Mouse (Mus musculus): ENCODE results near the gene Pkig. TPM values are rescaled to one million over a fixed set of nuclear protein-coding genes. Genes with fewer than 3 reads are reported as not detected.
"Not testable (repeated sequence)": the region's sequence is repeated elsewhere in the genome, so short reads cannot be mapped to it uniquely, and the experiment has no call there.

The Pkig gene
- polyA plus RNA-seq, 1 experiment from 2014 or later: 83.1 TPM

GRCm38 (mm10) chr2:163685761-163686200 is 27.6 kb downstream of the Pkig start:
- peak; percentile 52 for ATAC-seq (ENCODE audit: low read depth)
- peaks cover 49% of the 10 kb centered on the region for H3K4me1 ChIP-seq (ENCODE audit: control insufficient read depth, low read depth, low read length)
- WGBS (ENCODE audit: insufficient replicate concordance): 43% methylated on average over 6 of the region's 6 CpGs
- H3K4me2 ChIP-seq (ENCODE audit: low read depth, low read length): no peak overlapping the region
- H3K36me3 ChIP-seq (ENCODE audit: control insufficient read depth, insufficient read depth): no peaks in the 10 kb centered on the region
- no peaks in the 10 kb centered on the region for H3K27me3 ChIP-seq (ENCODE audit: control insufficient read depth, insufficient read depth, low read depth, low read length)
- no peaks in the 10 kb centered on the region for H3K9me3 ChIP-seq (replicated peaks; ENCODE audit: control insufficient read depth, low read length)
- peak overlapping the region; percentile 54 for H3K27ac ChIP-seq (ENCODE audit: low read length)
- peak overlapping the region; percentile 8; the same call in 1 of the 2 replicates for H3K9ac ChIP-seq (ENCODE audit: low read depth, low read length)
- H3K4me3 ChIP-seq (ENCODE audit: low read depth, low read length): no peak overlapping the region

- Histone ChIP-seq H3K27me3 (ENCODE audit: control insufficient read depth, insufficient read depth, low read depth, low read length) (no peaks in the 10 kb centered on the region), H3K27ac (ENCODE audit: low read length) (peak overlapping the region; percentile 54), H3K36me3 (ENCODE audit: control insufficient read depth, insufficient read depth) (no peaks in the 10 kb centered on the region), H3K9ac (ENCODE audit: low read depth, low read length) (peak overlapping the region; percentile 8; the same call in 1 of the 2 replicates), H3K4me3 (ENCODE audit: low read depth, low read length) (no peak overlapping the region), H3K9me3 (replicated peaks; ENCODE audit: control insufficient read depth, low read length) (no peaks in the 10 kb centered on the region), H3K4me1 (ENCODE audit: control insufficient read depth, low read depth, low read length) (peaks cover 51% of the 10 kb centered on the region), H3K4me2 (ENCODE audit: low read depth, low read length) (no peak overlapping the region)
- ATAC-seq (ENCODE audit: low read depth): peak; percentile 49; the same call in 1 of the 2 replicates
- 22% methylated on average over 5 of the region's 5 CpGs for WGBS (ENCODE audit: insufficient replicate concordance)
Observed at GRCm38 (mm10) chr2:163686233-163686632, 28.0 kb downstream of the Pkig start.

- Histone ChIP-seq H3K4me2 (ENCODE audit: low read depth, low read length) (no peak overlapping the region), H3K36me3 (ENCODE audit: control insufficient read depth, insufficient read depth) (no peaks in the 10 kb centered on the region), H3K27ac (ENCODE audit: low read length) (no peak overlapping the region), H3K27me3 (ENCODE audit: control insufficient read depth, insufficient read depth, low read depth, low read length) (no peaks in the 10 kb centered on the region), H3K9ac (ENCODE audit: low read depth, low read length) (no peak overlapping the region), H3K4me1 (ENCODE audit: control insufficient read depth, low read depth, low read length) (peaks cover 54% of the 10 kb centered on the region), H3K9me3 (replicated peaks; ENCODE audit: control insufficient read depth, low read length) (no peaks in the 10 kb centered on the region), H3K4me3 (ENCODE audit: low read depth, low read length) (no peak overlapping the region)
- 65% methylated on average over 3 of the region's 3 CpGs for WGBS (ENCODE audit: insufficient replicate concordance)
- no peak for ATAC-seq (ENCODE audit: low read depth)
Observed at GRCm38 (mm10) chr2:163686886-163687285, 28.7 kb downstream of the Pkig start.

GRCm38 (mm10) chr2:163688377-163688776 is 30.2 kb downstream of the Pkig start:
- H3K36me3 ChIP-seq (ENCODE audit: control insufficient read depth, insufficient read depth); H3K27ac ChIP-seq (ENCODE audit: low read length); H3K4me3 ChIP-seq (ENCODE audit: low read depth, low read length); H3K27me3 ChIP-seq (ENCODE audit: control insufficient read depth, insufficient read depth, low read depth, low read length); H3K4me2 ChIP-seq (ENCODE audit: low read depth, low read length); H3K9ac ChIP-seq (ENCODE audit: low read depth, low read length); ATAC-seq (ENCODE audit: low read depth); H3K9me3 ChIP-seq (replicated peaks; ENCODE audit: control insufficient read depth, low read length): not testable (repeated sequence)
- H3K4me1 ChIP-seq (ENCODE audit: control insufficient read depth, low read depth, low read length): peaks cover 63% of the 10 kb centered on the region
- 89% methylated on average over 1 of the region's 1 CpGs for WGBS (ENCODE audit: insufficient replicate concordance)

- Histone ChIP-seq H3K9ac (ENCODE audit: low read depth, low read length) (no peak overlapping the region), H3K4me3 (ENCODE audit: low read depth, low read length) (no peak overlapping the region), H3K9me3 (replicated peaks; ENCODE audit: control insufficient read depth, low read length) (no peaks in the 10 kb centered on the region), H3K36me3 (ENCODE audit: control insufficient read depth, insufficient read depth) (no peaks in the 10 kb centered on the region), H3K27ac (ENCODE audit: low read length) (peak overlapping the region; percentile 27; the same call in 1 of the 2 replicates), H3K4me2 (ENCODE audit: low read depth, low read length) (no peak overlapping the region), H3K4me1 (ENCODE audit: control insufficient read depth, low read depth, low read length) (peaks cover 70% of the 10 kb centered on the region), H3K27me3 (ENCODE audit: control insufficient read depth, insufficient read depth, low read depth, low read length) (no peaks in the 10 kb centered on the region)
- no peak for ATAC-seq (ENCODE audit: low read depth)
- WGBS (ENCODE audit: insufficient replicate concordance): 43% methylated on average over 3 of the region's 3 CpGs
Observed at GRCm38 (mm10) chr2:163689771-163690170, 31.6 kb downstream of the Pkig start.

- Histone ChIP-seq H3K9ac (ENCODE audit: low read depth, low read length) (no peak overlapping the region), H3K36me3 (ENCODE audit: control insufficient read depth, insufficient read depth) (no peaks in the 10 kb centered on the region), H3K9me3 (replicated peaks; ENCODE audit: control insufficient read depth, low read length) (no peaks in the 10 kb centered on the region), H3K27me3 (ENCODE audit: control insufficient read depth, insufficient read depth, low read depth, low read length) (no peaks in the 10 kb centered on the region), H3K4me2 (ENCODE audit: low read depth, low read length) (no peak overlapping the region), H3K4me1 (ENCODE audit: control insufficient read depth, low read depth, low read length) (peaks cover 71% of the 10 kb centered on the region), H3K27ac (ENCODE audit: low read length) (no peak overlapping the region; the same call in 1 of the 2 replicates), H3K4me3 (ENCODE audit: low read depth, low read length) (no peak overlapping the region)
- WGBS (ENCODE audit: insufficient replicate concordance): 76% methylated on average over 8 of the region's 8 CpGs
- ATAC-seq (ENCODE audit: low read depth): no peak
Observed at GRCm38 (mm10) chr2:163690409-163691304, 32.5 kb downstream of the Pkig start.

GRCm38 (mm10) chr2:163691846-163692605 is 33.8 kb downstream of the Pkig start:
- no peaks in the 10 kb centered on the region for H3K27me3 ChIP-seq (ENCODE audit: control insufficient read depth, insufficient read depth, low read depth, low read length)
- H3K4me1 ChIP-seq (ENCODE audit: control insufficient read depth, low read depth, low read length): peaks cover 71% of the 10 kb centered on the region
- H3K4me3 ChIP-seq (ENCODE audit: low read depth, low read length): no peak overlapping the region
- H3K4me2 ChIP-seq (ENCODE audit: low read depth, low read length): peak overlapping the region; percentile 0; the same call in 1 of the 2 replicates
- H3K9ac ChIP-seq (ENCODE audit: low read depth, low read length): 0 out of 2 replicates have a peak overlapping the region, but pooled peaks have one; percentile 5
- H3K9me3 ChIP-seq (replicated peaks; ENCODE audit: control insufficient read depth, low read length): no peaks in the 10 kb centered on the region
- 35% methylated on average over 6 of the region's 6 CpGs for WGBS (ENCODE audit: insufficient replicate concordance)
- H3K36me3 ChIP-seq (ENCODE audit: control insufficient read depth, insufficient read depth): no peaks in the 10 kb centered on the region
- peak overlapping the region; percentile 3 for H3K27ac ChIP-seq (ENCODE audit: low read length)
- peak; percentile 66 for ATAC-seq (ENCODE audit: low read depth)

- 16% methylated on average over 3 of the region's 3 CpGs for WGBS (ENCODE audit: insufficient replicate concordance)
- Histone ChIP-seq H3K4me1 (ENCODE audit: control insufficient read depth, low read depth, low read length) (peaks cover 76% of the 10 kb centered on the region), H3K4me3 (ENCODE audit: low read depth, low read length) (no peak overlapping the region), H3K27me3 (ENCODE audit: control insufficient read depth, insufficient read depth, low read depth, low read length) (no peaks in the 10 kb centered on the region), H3K4me2 (ENCODE audit: low read depth, low read length) (peak overlapping the region; percentile 28; the same call in 1 of the 2 replicates), H3K27ac (ENCODE audit: low read length) (peak overlapping the region; percentile 82), H3K9ac (ENCODE audit: low read depth, low read length) (peak overlapping the region; percentile 31; the same call in 1 of the 2 replicates), H3K36me3 (ENCODE audit: control insufficient read depth, insufficient read depth) (no peaks in the 10 kb centered on the region), H3K9me3 (replicated peaks; ENCODE audit: control insufficient read depth, low read length) (no peaks in the 10 kb centered on the region)
- ATAC-seq (ENCODE audit: low read depth): peak; percentile 74
Observed at GRCm38 (mm10) chr2:163692873-163693612, 34.9 kb downstream of the Pkig start.
